Mouse (Mus musculus) midbrain, embryonic 16.5 days (tissue): ENCODE measurements around the gene Umps. TPM values are rescaled to one million over a fixed set of nuclear protein-coding genes. Genes with fewer than 3 reads are reported as not detected.

Source experiments
- ATAC-seq: fragments of 200-750 bp; cut with Nextera tagmentation; 2 replicates; pipeline ENCODE4 v1.8.0; 2017; ENCODE audit warnings: moderate TSS enrichment
- H3K27ac ChIP-seq: fragments of 300-500 bp; sonication (generic); 2 replicates; pipeline ENCODE4 v1.5.1; 2014; ENCODE audit warnings: mild to moderate bottlenecking, low read length, mixed read lengths
- H3K27me3 ChIP-seq: fragments of 300-500 bp; sonication (generic); 2 replicates; pipeline ENCODE4 v1.6.1; 2014; ENCODE audit warnings: low read depth, low read length, mixed read lengths; ENCODE audit not compliant: control insufficient read depth, insufficient read depth
- H3K36me3 ChIP-seq: fragments of 300-500 bp; sonication (generic); 2 replicates; pipeline ENCODE4 v1.6.1; 2014; ENCODE audit warnings: mild to moderate bottlenecking, low read length, moderate library complexity, mixed read lengths; ENCODE audit not compliant: control insufficient read depth, insufficient read depth
- H3K4me1 ChIP-seq: fragments of 300-500 bp; sonication (generic); 2 replicates; pipeline ENCODE4 v1.6.1; 2014; ENCODE audit warnings: mild to moderate bottlenecking, low read length, mixed read lengths; ENCODE audit not compliant: control insufficient read depth, insufficient read depth
- H3K4me2 ChIP-seq: fragments of 300-500 bp; sonication (generic); 2 replicates; pipeline ENCODE4 v1.6.1; 2014; ENCODE audit warnings: mild to moderate bottlenecking, low read length, mixed read lengths
- H3K4me3 ChIP-seq: fragments of 300-500 bp; sonication (generic); 2 replicates; pipeline ENCODE4 v1.5.1; 2014; ENCODE audit warnings: low read depth, mild to moderate bottlenecking, low read length, moderate library complexity, mixed read lengths
- H3K9ac ChIP-seq: fragments of 300-500 bp; sonication (generic); 2 replicates; pipeline ENCODE4 v1.6.1; 2014; ENCODE audit warnings: low read depth, low read length, mixed read lengths
- H3K9me3 ChIP-seq: fragments of 300-500 bp; sonication (generic); replicated peaks from 2 replicates; pipeline ENCODE4 v1.6.1; 2014; ENCODE audit warnings: mild to moderate bottlenecking, low read length, mixed read lengths; ENCODE audit not compliant: control insufficient read depth, poor library complexity, severe bottlenecking
- WGBS: fragments of 180-500 bp; shearing (Covaris S2); extraction: QIAGEN DNeasy Blood & Tissue Kit; methylation state at CpG from one replicate; pipeline ENCODE4 v1.1.7; 2014; 5-methylcytosine and 5-hydroxymethylcytosine counted together
- polyA plus RNA-seq: library from polyadenylated mRNA; unstranded; fragments of >200 nt; fragmentation: Nextera tagmentation; extraction: Ambion mirVana; gene quantifications from 2 replicates; pipeline ENCODE4 v1.2.1, GENCODE M21; 2015

Umps gene
- polyA plus RNA-seq, 1 experiment from 2014 or later = 24.1 TPM

DNA sequence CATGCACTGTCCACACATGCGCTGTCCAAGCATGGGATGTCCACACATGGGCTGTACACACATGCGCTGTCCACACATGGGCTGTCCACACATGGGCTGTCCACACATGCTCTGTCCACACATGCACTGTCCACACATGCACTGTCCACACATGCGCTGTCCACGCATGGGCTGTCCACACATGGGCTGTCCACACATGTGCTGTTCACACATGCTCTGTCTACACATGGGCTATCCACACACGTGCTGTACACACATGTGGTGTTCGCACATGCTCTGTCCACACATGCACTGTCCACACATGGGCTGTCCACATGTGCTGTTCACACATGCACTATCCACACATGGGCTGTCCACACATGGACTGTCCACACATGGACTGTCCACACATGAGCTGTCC, 16.9 kb upstream of the Umps start:
- H3K27ac ChIP-seq = no peak overlapping the region
- no peaks in the 10 kb centered on the region; the same call in 1 of the 2 replicates for H3K36me3 ChIP-seq
- 96% methylated on average over 6 of the region's 6 CpGs for WGBS
- ATAC-seq = no peak
- H3K9ac ChIP-seq = no peak overlapping the region
- H3K4me1 ChIP-seq = no peaks in the 10 kb centered on the region
- no peaks in the 10 kb centered on the region for H3K27me3 ChIP-seq
- no peaks in the 10 kb centered on the region for H3K9me3 ChIP-seq
- no peak overlapping the region for H3K4me3 ChIP-seq
- H3K4me2 ChIP-seq = no peak overlapping the region

GRCm38 (mm10) chr16:33979855-33980254, 13.0 kb upstream of the Umps start:
- Histone ChIP-seq H3K4me1 (no peaks in the 10 kb centered on the region), H3K36me3 (peaks cover 21% of the 10 kb centered on the region), H3K27ac (no peak overlapping the region), H3K9me3 (no peaks in the 10 kb centered on the region), H3K4me2 (no peak overlapping the region), H3K4me3 (no peak overlapping the region), H3K9ac (no peak overlapping the region), H3K27me3 (no peaks in the 10 kb centered on the region)
- no peak for ATAC-seq
- 42% methylated on average over 2 of the region's 2 CpGs for WGBS

GRCm38 (mm10) chr16:33967283-33967640, 424 bp upstream of the Umps start:
- peaks cover 10% of the 10 kb centered on the region for H3K4me1 ChIP-seq
- peak overlapping the region; percentile 88 for H3K4me2 ChIP-seq
- peak overlapping the region; percentile 77 for H3K4me3 ChIP-seq
- 70% methylated on average over 2 of the region's 2 CpGs for WGBS
- H3K36me3 ChIP-seq = peaks cover 3% of the 10 kb centered on the region; the same call in 1 of the 2 replicates
- no peaks in the 10 kb centered on the region for H3K27me3 ChIP-seq
- H3K9ac ChIP-seq = peak overlapping the region; percentile 76
- peak; percentile 47 for ATAC-seq
- H3K9me3 ChIP-seq = no peaks in the 10 kb centered on the region
- peak overlapping the region; percentile 51 for H3K27ac ChIP-seq

GRCm38 (mm10) chr16:33965878-33966537, 830 bp downstream of the Umps start:
- Histone ChIP-seq H3K9ac (peak overlapping the region; percentile 76), H3K27me3 (no peaks in the 10 kb centered on the region), H3K4me3 (peak overlapping the region; percentile 77), H3K9me3 (no peaks in the 10 kb centered on the region), H3K36me3 (peaks cover 11% of the 10 kb centered on the region; the same call in 1 of the 2 replicates), H3K4me1 (peaks cover 10% of the 10 kb centered on the region), H3K4me2 (peak overlapping the region; percentile 88), H3K27ac (no peak overlapping the region; the same call in 1 of the 2 replicates)
- 17% methylated on average over 15 of the region's 15 CpGs for WGBS
- peak; percentile 29 for ATAC-seq

DNA sequence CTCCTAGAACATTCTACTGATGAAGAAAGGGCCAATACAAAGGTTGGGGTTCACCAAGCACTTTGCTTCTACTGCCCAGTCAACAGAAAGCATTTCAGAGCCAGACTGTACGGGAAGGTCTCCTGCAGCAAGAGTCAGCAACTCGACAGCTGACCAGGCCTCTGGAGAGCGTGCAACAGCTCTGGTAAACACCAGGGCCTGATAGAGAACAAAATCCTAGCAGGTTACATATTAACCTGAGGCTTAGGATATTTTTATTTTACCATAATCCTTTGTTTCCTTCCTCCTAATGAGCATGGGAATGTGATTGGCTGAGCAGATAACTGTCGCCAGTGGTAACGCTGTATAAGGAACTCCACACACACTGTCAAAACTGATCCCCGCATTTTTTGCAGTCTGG, 3.3 kb downstream of the Umps start:
- Histone ChIP-seq H3K9me3 (no peaks in the 10 kb centered on the region), H3K27me3 (no peaks in the 10 kb centered on the region), H3K4me2 (no peak overlapping the region), H3K4me1 (peaks cover 10% of the 10 kb centered on the region), H3K36me3 (peaks cover 24% of the 10 kb centered on the region; the same call in 1 of the 2 replicates), H3K9ac (no peak overlapping the region), H3K27ac (no peak overlapping the region), H3K4me3 (no peak overlapping the region)
- ATAC-seq = no peak
- WGBS = 91% methylated on average over 6 of the region's 6 CpGs

DNA sequence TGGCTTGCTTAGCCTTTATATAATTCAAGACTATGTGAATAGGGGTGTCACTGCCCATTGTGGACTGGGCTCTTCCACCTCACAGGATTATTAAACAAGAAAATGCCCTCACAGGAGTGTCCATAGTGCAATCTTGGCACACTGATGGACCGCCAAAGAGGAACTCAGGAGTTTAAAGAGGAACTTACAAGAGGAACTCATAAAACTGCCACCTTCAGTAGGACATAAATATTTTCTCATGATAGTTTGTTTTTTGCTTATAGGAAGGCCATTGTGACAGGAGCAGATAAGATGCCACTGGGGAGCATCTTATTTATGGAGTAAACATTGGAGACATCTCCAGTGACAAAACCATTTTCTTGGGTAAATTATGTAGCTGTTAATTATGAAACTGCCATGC, 12.0 kb downstream of the Umps start:
- H3K4me1 ChIP-seq = no peaks in the 10 kb centered on the region
- H3K36me3 ChIP-seq = peaks cover 38% of the 10 kb centered on the region
- ATAC-seq = no peak
- H3K9me3 ChIP-seq = no peaks in the 10 kb centered on the region
- H3K27me3 ChIP-seq = no peaks in the 10 kb centered on the region
- no peak overlapping the region for H3K4me2 ChIP-seq
- no peak overlapping the region for H3K9ac ChIP-seq
- WGBS = 92% methylated on average over 1 of the region's 1 CpGs
- no peak overlapping the region for H3K4me3 ChIP-seq
- H3K27ac ChIP-seq = no peak overlapping the region

DNA sequence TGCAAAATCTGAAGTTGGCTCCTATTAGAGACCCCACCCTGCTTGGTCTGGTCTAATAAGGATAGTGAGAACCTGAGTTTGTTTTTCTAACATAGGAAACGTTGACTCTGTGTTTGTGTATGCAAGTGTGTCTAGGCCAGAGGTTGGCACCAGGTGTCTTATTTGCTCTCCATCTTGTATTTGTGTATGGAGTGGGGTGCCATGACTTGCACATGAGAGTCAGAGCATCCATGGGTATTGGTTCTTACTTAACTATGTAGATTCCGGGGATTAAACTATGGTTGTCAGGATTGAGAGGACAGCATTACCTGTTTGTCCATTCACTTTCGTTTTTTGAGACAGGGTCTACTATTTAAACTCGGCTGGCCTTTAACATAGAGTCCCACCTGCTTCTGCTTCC, 13.8 kb downstream of the Umps start:
- no peaks in the 10 kb centered on the region for H3K4me1 ChIP-seq
- peaks cover 35% of the 10 kb centered on the region for H3K36me3 ChIP-seq
- no peak overlapping the region for H3K27ac ChIP-seq
- H3K9ac ChIP-seq = no peak overlapping the region
- no peaks in the 10 kb centered on the region for H3K27me3 ChIP-seq
- 87% methylated on average over 4 of the region's 4 CpGs for WGBS
- no peak overlapping the region for H3K4me2 ChIP-seq
- no peak for ATAC-seq
- H3K4me3 ChIP-seq = no peak overlapping the region
- no peaks in the 10 kb centered on the region for H3K9me3 ChIP-seq

- 30% methylated on average over 4 of the region's 4 CpGs for WGBS
- Histone ChIP-seq H3K4me3 (no peak overlapping the region), H3K9ac (no peak overlapping the region), H3K36me3 (peaks cover 21% of the 10 kb centered on the region), H3K9me3 (no peaks in the 10 kb centered on the region), H3K27me3 (no peaks in the 10 kb centered on the region), H3K27ac (no peak overlapping the region), H3K4me2 (no peak overlapping the region), H3K4me1 (no peaks in the 10 kb centered on the region)
- peak; percentile 67 for ATAC-seq
Observed at GRCm38 (mm10) chr16:33950830-33951229, 16.0 kb downstream of the Umps start.

GRCm38 (mm10) chr16:33950386-33950785, 16.5 kb downstream of the Umps start:
- Histone ChIP-seq H3K27ac (no peak overlapping the region), H3K36me3 (peaks cover 17% of the 10 kb centered on the region), H3K4me1 (no peaks in the 10 kb centered on the region), H3K4me2 (no peak overlapping the region), H3K9me3 (no peaks in the 10 kb centered on the region), H3K4me3 (no peak overlapping the region), H3K9ac (no peak overlapping the region), H3K27me3 (no peaks in the 10 kb centered on the region)
- no peak for ATAC-seq
- WGBS = 87% methylated on average over 6 of the region's 6 CpGs
